Mouse (Mus musculus): ENCODE results near the gene Kcnq1.

- TF ChIP-seq CTCF (IDR thresholded peaks at IDR 0.05; ENCODE audit: insufficient read depth, low read length) = no peak
- TF ChIP-seq POLR2A (IDR thresholded peaks at IDR 0.05; ENCODE audit: borderline replicate concordance, extremely low read depth, low read depth, low read length) = no peak
Observed at GRCm38 (mm10) chr7:143167275-143167674, 61.1 kb downstream of the Kcnq1 start.
